Mouse (Mus musculus) embryonic facial prominence, embryonic 15.5 days (tissue): ENCODE results near the gene Gm28729. TPM values are rescaled to one million over a fixed set of nuclear protein-coding genes. Genes with fewer than 3 reads are reported as not detected.
"Not testable (repeated sequence)": the region's sequence is repeated elsewhere in the genome, so short reads cannot be mapped to it uniquely, and the experiment has no call there.

Experiments
- ATAC-seq: fragments of 200-750 bp; cut with Nextera tagmentation; 2 replicates; pipeline ENCODE4 v1.8.0; 2017; ENCODE audit warnings: low read depth, moderate TSS enrichment; ENCODE audit not compliant: insufficient number of reproducible peaks, low FRiP score, low TSS enrichment
- H3K27ac ChIP-seq: fragments of 300-500 bp; sonication (generic); replicated peaks from 2 replicates; pipeline ENCODE4 v1.5.1; 2015; ENCODE audit warnings: mild to moderate bottlenecking, inconsistent platforms
- H3K27me3 ChIP-seq: fragments of 300-500 bp; sonication (generic); 2 replicates; pipeline ENCODE4 v1.6.1; 2015; ENCODE audit warnings: inconsistent platforms
- H3K36me3 ChIP-seq: fragments of 300-500 bp; sonication (generic); 2 replicates; pipeline ENCODE4 v1.6.1; 2015; ENCODE audit warnings: mild to moderate bottlenecking, inconsistent platforms
- H3K4me1 ChIP-seq: fragments of 300-500 bp; sonication (generic); 2 replicates; pipeline ENCODE4 v1.6.1; 2015; ENCODE audit warnings: inconsistent platforms
- H3K4me2 ChIP-seq: fragments of 300-500 bp; sonication (generic); replicated peaks from 2 replicates; pipeline ENCODE4 v1.6.1; 2015; ENCODE audit warnings: mild to moderate bottlenecking, inconsistent platforms
- H3K4me3 ChIP-seq: fragments of 300-500 bp; sonication (generic); replicated peaks from 2 replicates; pipeline ENCODE4 v1.5.1; 2015; ENCODE audit warnings: mild to moderate bottlenecking, inconsistent platforms
- H3K9ac ChIP-seq: fragments of 300-500 bp; sonication (generic); 2 replicates; pipeline ENCODE4 v1.6.1; 2015; ENCODE audit warnings: inconsistent platforms
- H3K9me3 ChIP-seq: fragments of 300-500 bp; sonication (generic); replicated peaks from 2 replicates; pipeline ENCODE4 v1.6.1; 2016; ENCODE audit warnings: inconsistent platforms
- WGBS: fragments of 180-500 bp; shearing (Covaris S2); methylation state at CpG from one replicate; pipeline ENCODE4 v1.1.7; 2015; 5-methylcytosine and 5-hydroxymethylcytosine counted together
- polyA plus RNA-seq: library from polyadenylated mRNA; unstranded; fragments of >200 nt; fragmentation: Nextera tagmentation; extraction: Ambion mirVana; gene quantifications from 2 replicates; pipeline ENCODE4 v1.2.1, GENCODE M21; 2015

Gene Gm28729
- polyA plus RNA-seq, 1 experiment from 2014 or later, result 2.4 TPM

- not testable (repeated sequence) for ATAC-seq, H3K4me1 ChIP-seq, H3K4me3 ChIP-seq, H3K9ac ChIP-seq, H3K4me2 ChIP-seq, H3K27ac ChIP-seq, H3K27me3 ChIP-seq, H3K36me3 ChIP-seq, H3K9me3 ChIP-seq
- WGBS, result 86% methylated on average over 2 of the region's 2 CpGs
Measured at GRCm38 (mm10) chr9:96521574-96521973, 3.5 kb downstream of the Gm28729 start.

DNA sequence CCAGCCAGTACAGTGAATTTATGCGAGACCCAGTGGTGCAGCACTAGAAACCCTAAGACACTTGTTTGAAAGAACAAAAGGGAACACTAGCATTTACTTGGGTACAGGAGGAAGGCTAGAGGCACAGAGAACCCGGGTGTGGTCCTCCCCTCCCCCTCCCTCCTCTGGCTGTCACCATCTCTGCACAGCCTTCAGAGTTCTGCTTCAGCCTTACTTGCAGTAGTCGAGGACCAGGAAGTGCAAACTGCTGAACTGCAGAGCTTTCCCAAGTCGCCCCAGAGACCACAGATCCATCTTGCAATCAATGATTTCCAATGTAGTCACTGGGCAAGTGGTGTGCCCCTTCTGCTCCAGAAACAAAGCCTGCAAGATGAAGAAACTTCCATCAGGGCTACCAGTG is 7.6 kb downstream of the Gm28729 start:
- Histone ChIP-seq H3K4me1 (0 out of 2 replicates have a peak, but pooled peaks cover 3% of the 10 kb centered on the region), H3K4me3 (no peak overlapping the region), H3K9me3 (no peaks in the 10 kb centered on the region), H3K27me3 (no peaks in the 10 kb centered on the region), H3K4me2 (no peak overlapping the region), H3K36me3 (no peaks in the 10 kb centered on the region), H3K9ac (no peak overlapping the region), H3K27ac (no peak overlapping the region)
- WGBS, result 25% methylated on average over 4 of the region's 4 CpGs
- ATAC-seq, result no peak

DNA sequence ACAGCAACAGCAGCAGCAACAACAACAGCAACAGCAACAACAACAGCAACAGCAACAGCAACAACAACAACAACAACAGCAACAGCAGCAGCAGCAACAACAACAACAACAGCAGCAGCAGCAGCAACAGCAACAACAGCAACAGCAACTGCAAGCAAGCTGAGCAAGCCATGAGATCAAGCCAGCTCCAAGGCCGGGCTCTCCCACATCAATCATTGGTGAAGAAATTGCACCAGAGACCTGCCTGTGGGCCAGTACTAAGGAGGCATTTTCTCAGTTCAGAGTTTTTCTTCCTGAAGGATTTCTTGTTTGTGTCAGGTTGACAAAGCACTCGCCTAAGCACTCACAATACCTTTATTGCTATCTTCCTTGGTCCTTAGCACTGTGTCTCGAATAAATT is 8.3 kb downstream of the Gm28729 start:
- no peak for ATAC-seq
- H3K4me2 ChIP-seq, result no peak overlapping the region
- WGBS, result 71% methylated on average over 3 of the region's 3 CpGs
- 0 out of 2 replicates have a peak, but pooled peaks cover 3% of the 10 kb centered on the region for H3K4me1 ChIP-seq
- H3K36me3 ChIP-seq, result no peaks in the 10 kb centered on the region
- no peak overlapping the region for H3K9ac ChIP-seq
- H3K27ac ChIP-seq, result no peak overlapping the region
- H3K9me3 ChIP-seq, result no peaks in the 10 kb centered on the region
- H3K4me3 ChIP-seq, result no peak overlapping the region
- no peaks in the 10 kb centered on the region for H3K27me3 ChIP-seq

DNA sequence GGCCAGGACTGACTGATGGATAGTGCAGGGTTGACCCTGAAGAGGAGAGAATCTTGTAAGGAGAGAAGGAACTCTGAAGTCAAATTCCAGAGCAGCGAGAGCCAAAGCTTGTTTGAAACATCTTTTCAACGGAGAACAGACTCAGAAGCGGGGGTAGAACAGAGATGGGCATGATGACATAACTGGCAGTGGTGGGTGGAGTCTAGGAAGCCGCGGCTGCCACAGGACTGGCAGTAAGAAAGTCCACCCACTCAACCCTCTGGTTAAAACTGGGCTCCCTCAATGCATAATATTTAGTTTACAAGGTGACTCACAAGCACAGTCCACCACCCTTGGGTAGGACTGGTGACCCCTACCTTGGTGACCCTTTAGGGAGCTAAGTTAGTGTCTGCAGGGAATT is 9.3 kb downstream of the Gm28729 start:
- no peaks in the 10 kb centered on the region for H3K36me3 ChIP-seq
- H3K9ac ChIP-seq, result no peak overlapping the region
- H3K9me3 ChIP-seq, result no peaks in the 10 kb centered on the region
- 82% methylated on average over 5 of the region's 5 CpGs for WGBS
- 0 out of 2 replicates have a peak, but pooled peaks cover 3% of the 10 kb centered on the region for H3K4me1 ChIP-seq
- no peak for ATAC-seq
- H3K27me3 ChIP-seq, result no peaks in the 10 kb centered on the region
- H3K27ac ChIP-seq, result no peak overlapping the region
- H3K4me3 ChIP-seq, result no peak overlapping the region
- H3K4me2 ChIP-seq, result no peak overlapping the region

DNA sequence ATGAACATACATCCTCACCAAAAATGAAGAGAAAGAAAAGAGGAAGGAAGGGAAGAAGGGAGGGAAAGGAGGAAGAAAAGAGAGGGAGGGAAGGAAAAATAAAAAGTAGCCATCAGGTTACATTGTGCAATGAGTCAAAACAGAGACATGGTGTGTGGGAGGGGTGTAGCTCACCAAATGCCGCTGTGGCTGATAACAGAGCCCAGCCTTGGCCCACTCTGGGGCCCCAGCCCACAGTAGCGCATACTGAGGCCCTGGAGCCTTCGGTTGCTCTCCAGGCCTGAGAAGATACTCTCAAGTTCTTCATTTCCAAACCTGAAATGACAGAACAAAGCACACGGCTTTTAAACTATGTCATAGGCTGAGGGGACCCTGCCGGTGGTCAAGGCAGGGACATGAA is 10.8 kb downstream of the Gm28729 start:
- H3K4me1 ChIP-seq, result 0 out of 2 replicates have a peak, but pooled peaks cover 3% of the 10 kb centered on the region
- no peak overlapping the region for H3K4me3 ChIP-seq
- 82% methylated on average over 5 of the region's 5 CpGs for WGBS
- no peak overlapping the region for H3K27ac ChIP-seq
- H3K9ac ChIP-seq, result no peak overlapping the region
- ATAC-seq, result no peak
- no peaks in the 10 kb centered on the region for H3K9me3 ChIP-seq
- H3K36me3 ChIP-seq, result no peaks in the 10 kb centered on the region
- no peak overlapping the region for H3K4me2 ChIP-seq
- H3K27me3 ChIP-seq, result no peaks in the 10 kb centered on the region

GRCm38 (mm10) chr9:96506011-96506498 is 19.0 kb downstream of the Gm28729 start:
- Histone ChIP-seq H3K27me3 (no peaks in the 10 kb centered on the region), H3K27ac (peak overlapping the region; percentile 51; the same call in 1 of the 2 replicates), H3K9me3 (no peaks in the 10 kb centered on the region), H3K36me3 (no peaks in the 10 kb centered on the region), H3K4me3 (no peak overlapping the region), H3K4me1 (peaks cover 6% of the 10 kb centered on the region; the same call in 1 of the 2 replicates), H3K9ac (no peak overlapping the region), H3K4me2 (peak overlapping the region; percentile 15; the same call in 1 of the 2 replicates)
- WGBS, result 27% methylated on average over 10 of the region's 10 CpGs
- ATAC-seq, result peak; percentile 78

GRCm38 (mm10) chr9:96505156-96505555 is 19.9 kb downstream of the Gm28729 start:
- no peaks in the 10 kb centered on the region for H3K27me3 ChIP-seq
- H3K36me3 ChIP-seq, result no peaks in the 10 kb centered on the region
- H3K27ac ChIP-seq, result no peak overlapping the region
- ATAC-seq, result no peak
- WGBS, result 87% methylated on average over 4 of the region's 4 CpGs
- H3K4me2 ChIP-seq, result no peak overlapping the region
- no peak overlapping the region for H3K4me3 ChIP-seq
- no peak overlapping the region for H3K9ac ChIP-seq
- peaks cover 6% of the 10 kb centered on the region; the same call in 1 of the 2 replicates for H3K4me1 ChIP-seq
- H3K9me3 ChIP-seq, result no peaks in the 10 kb centered on the region

DNA sequence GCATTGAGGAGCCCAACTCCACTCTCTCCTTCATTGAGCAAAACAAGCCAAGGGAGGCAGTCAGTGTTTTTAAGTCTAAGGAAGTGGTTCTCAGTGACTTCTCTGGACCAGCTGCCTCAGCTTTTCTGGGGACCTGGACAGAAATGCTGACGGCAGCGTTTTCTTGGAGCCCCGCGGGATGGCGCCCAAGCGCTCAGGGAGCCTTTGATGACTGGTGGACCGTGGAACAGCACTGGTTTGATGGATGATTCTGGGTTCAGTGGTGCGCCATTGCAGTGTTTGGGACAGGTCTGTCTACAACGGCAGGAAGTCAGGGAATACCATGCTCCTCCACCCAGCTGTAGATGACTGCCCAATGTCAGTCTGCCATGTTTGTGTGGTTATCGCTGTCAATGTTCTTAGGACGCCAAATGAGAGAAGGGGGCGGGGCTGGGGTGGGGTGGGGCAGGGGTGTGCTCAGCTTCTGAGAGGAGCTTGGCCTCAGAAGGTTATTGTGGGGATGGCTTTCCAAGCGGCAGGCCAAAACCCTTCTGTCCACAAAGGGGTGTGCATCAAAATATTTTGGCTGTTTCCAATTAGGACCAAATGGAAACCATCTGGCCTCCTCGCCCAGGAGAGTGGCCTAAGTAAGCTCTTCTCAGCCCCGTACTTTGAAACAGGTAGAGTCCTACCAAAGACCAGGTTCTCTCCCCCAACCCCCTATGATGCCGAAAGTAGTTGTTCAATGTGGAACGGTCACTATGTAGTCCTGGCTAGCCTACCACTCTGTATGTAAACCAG is 20.8 kb downstream of the Gm28729 start:
- Histone ChIP-seq H3K27me3 (no peaks in the 10 kb centered on the region), H3K9ac (no peak overlapping the region), H3K36me3 (no peaks in the 10 kb centered on the region), H3K4me1 (peaks cover 6% of the 10 kb centered on the region; the same call in 1 of the 2 replicates), H3K4me2 (no peak overlapping the region), H3K4me3 (no peak overlapping the region), H3K27ac (no peak overlapping the region), H3K9me3 (no peaks in the 10 kb centered on the region)
- no peak for ATAC-seq
- WGBS, result 70% methylated on average over 17 of the region's 17 CpGs

- H3K4me3 ChIP-seq, result no peak overlapping the region
- WGBS, result 74% methylated on average over 6 of the region's 6 CpGs
- H3K9me3 ChIP-seq, result no peaks in the 10 kb centered on the region
- H3K9ac ChIP-seq, result no peak overlapping the region
- H3K4me2 ChIP-seq, result no peak overlapping the region
- H3K27ac ChIP-seq, result no peak overlapping the region
- peaks cover 6% of the 10 kb centered on the region; the same call in 1 of the 2 replicates for H3K4me1 ChIP-seq
- no peaks in the 10 kb centered on the region for H3K36me3 ChIP-seq
- ATAC-seq, result no peak
- H3K27me3 ChIP-seq, result no peaks in the 10 kb centered on the region
Measured at GRCm38 (mm10) chr9:96502856-96503610, 22.0 kb downstream of the Gm28729 start.

- ATAC-seq, result no peak
- Histone ChIP-seq H3K27me3 (no peaks in the 10 kb centered on the region), H3K4me1 (peaks cover 5% of the 10 kb centered on the region; the same call in 1 of the 2 replicates), H3K27ac (no peak overlapping the region), H3K9ac (no peak overlapping the region), H3K9me3 (no peaks in the 10 kb centered on the region), H3K4me2 (no peak overlapping the region), H3K36me3 (no peaks in the 10 kb centered on the region), H3K4me3 (no peak overlapping the region)
- 35% methylated on average over 7 of the region's 7 CpGs for WGBS
Measured at GRCm38 (mm10) chr9:96501217-96501616, 23.8 kb downstream of the Gm28729 start.

- H3K27ac ChIP-seq, result no peak overlapping the region
Measured at GRCm38 (mm10) chr9:96493212-96493611, 31.9 kb downstream of the Gm28729 start.

More at GRCm38 (mm10) chr9:96493212-96493611, 31.9 kb downstream of the Gm28729 start:
- 33% methylated on average over 3 of the region's 3 CpGs for WGBS
- no peaks in the 10 kb centered on the region for H3K27me3 ChIP-seq
- no peak overlapping the region for H3K4me2 ChIP-seq
- no peak for ATAC-seq
- no peaks in the 10 kb centered on the region for H3K9me3 ChIP-seq
- no peak overlapping the region for H3K4me3 ChIP-seq
- 0 out of 2 replicates have a peak, but pooled peaks cover 5% of the 10 kb centered on the region for H3K4me1 ChIP-seq
- H3K9ac ChIP-seq, result no peak overlapping the region
- no peaks in the 10 kb centered on the region for H3K36me3 ChIP-seq
